Mouse (Mus musculus): ENCODE results near the gene Tbx18. TPM values are rescaled to one million over a fixed set of nuclear protein-coding genes. Genes with fewer than 3 reads are reported as not detected.
A peak's percentile ranks its signal among the peaks of the same experiment; 100 is the strongest.

Gene Tbx18
- polyA plus RNA-seq (2014; fragmentation: Nextera tagmentation; extraction: Ambion mirVana): 3.9 and 4.1 TPM in 2 replicates

- H3K36me3 ChIP-seq (replicated peaks; ENCODE audit: control insufficient read depth, insufficient read depth, low read depth, low read length): no peaks in the 10 kb centered on the region
- peaks cover 3% of the 10 kb centered on the region for H3K4me1 ChIP-seq (ENCODE audit: control insufficient read depth, insufficient read depth, low read length)
- H3K9me3 ChIP-seq (replicated peaks; ENCODE audit: control insufficient read depth, low read length): no peaks in the 10 kb centered on the region
- H3K27me3 ChIP-seq (ENCODE audit: control insufficient read depth, insufficient read depth, low read length): peaks cover 48% of the 10 kb centered on the region
- H3K4me2 ChIP-seq (ENCODE audit: low read depth, low read length): peak within 1 kb of the TSS; percentile 79
- peak within 1 kb of the TSS; percentile 64 for H3K9ac ChIP-seq (replicated peaks; ENCODE audit: low read length)
- WGBS: under 1% methylated on average over 27 of the region's 27 CpGs
- H3K4me3 ChIP-seq (ENCODE audit: low read depth, low read length): peak within 1 kb of the TSS; percentile 48
- peak; percentile 83 for ATAC-seq (replicated peaks; ENCODE audit: insufficient number of reproducible peaks, low FRiP score, low TSS enrichment, low read depth)
- peak; percentile 94 for DNase-seq (ENCODE audit: low spot score)
- H3K27ac ChIP-seq (replicated peaks; ENCODE audit: low read depth, low read length): no peak within 1 kb of the TSS
These were observed at the start of gene Tbx18 for GRCm38 (mm10) chr9:87730961-87731535. Tbx18 (minus strand) TSS chr9:87731260.

- no peak overlapping the region for H3K9ac ChIP-seq (replicated peaks; ENCODE audit: low read length)
- H3K4me3 ChIP-seq (ENCODE audit: low read depth, low read length): no peak overlapping the region
- no peaks in the 10 kb centered on the region for H3K36me3 ChIP-seq (replicated peaks; ENCODE audit: control insufficient read depth, insufficient read depth, low read depth, low read length)
- H3K4me2 ChIP-seq (ENCODE audit: low read depth, low read length): no peak overlapping the region
- H3K27me3 ChIP-seq (ENCODE audit: control insufficient read depth, insufficient read depth, low read length): no peaks in the 10 kb centered on the region
- ATAC-seq (replicated peaks; ENCODE audit: insufficient number of reproducible peaks, low FRiP score, low TSS enrichment, low read depth): no peak
- H3K27ac ChIP-seq (replicated peaks; ENCODE audit: low read depth, low read length): no peak overlapping the region
- 95% methylated on average over 2 of the region's 2 CpGs for WGBS
- DNase-seq (ENCODE audit: low spot score): no peak
- H3K4me1 ChIP-seq (ENCODE audit: control insufficient read depth, insufficient read depth, low read length): no peaks in the 10 kb centered on the region
- no peaks in the 10 kb centered on the region for H3K9me3 ChIP-seq (replicated peaks; ENCODE audit: control insufficient read depth, low read length)
These were observed 42.9 kb upstream of the Tbx18 start for GRCm38 (mm10) chr9:87773951-87774350.

GRCm38 (mm10) chr9:87755621-87756020 is 24.6 kb upstream of the Tbx18 start:
- ATAC-seq (replicated peaks; ENCODE audit: insufficient number of reproducible peaks, low FRiP score, low TSS enrichment, low read depth): no peak
- DNase-seq (ENCODE audit: low spot score): no peak
- no peak overlapping the region for H3K9ac ChIP-seq (replicated peaks; ENCODE audit: low read length)

DNA sequence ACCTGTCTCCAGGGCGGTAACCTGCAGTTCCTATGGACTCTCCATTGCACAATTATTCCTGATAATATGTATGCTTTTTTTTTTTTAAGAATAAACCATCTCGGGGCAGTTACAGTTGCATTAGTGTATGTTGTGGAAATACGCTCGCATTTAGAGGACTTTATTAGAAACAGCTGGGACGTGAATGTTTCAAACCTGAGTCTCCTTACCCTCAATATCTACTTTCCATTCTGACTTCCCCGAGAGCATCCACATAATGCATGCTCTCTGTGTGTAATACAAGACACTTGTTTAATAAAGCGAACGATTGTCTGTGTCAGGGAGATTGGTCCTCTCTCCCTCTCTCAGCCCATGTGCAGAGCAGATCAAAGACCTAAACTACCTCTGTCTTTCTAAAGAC is 10.5 kb upstream of the Tbx18 start:
- Histone ChIP-seq H3K4me1 (ENCODE audit: control insufficient read depth, insufficient read depth, low read length) (peaks cover 4% of the 10 kb centered on the region), H3K4me2 (ENCODE audit: low read depth, low read length) (no peak overlapping the region), H3K4me3 (ENCODE audit: low read depth, low read length) (no peak overlapping the region), H3K27ac (replicated peaks; ENCODE audit: low read depth, low read length) (no peak overlapping the region), H3K9ac (replicated peaks; ENCODE audit: low read length) (no peak overlapping the region), H3K27me3 (ENCODE audit: control insufficient read depth, insufficient read depth, low read length) (peaks cover 27% of the 10 kb centered on the region), H3K9me3 (replicated peaks; ENCODE audit: control insufficient read depth, low read length) (no peaks in the 10 kb centered on the region), H3K36me3 (replicated peaks; ENCODE audit: control insufficient read depth, insufficient read depth, low read depth, low read length) (no peaks in the 10 kb centered on the region)
- DNase-seq (ENCODE audit: low spot score): peak; percentile 66
- WGBS: 46% methylated on average over 8 of the region's 8 CpGs
- ATAC-seq (replicated peaks; ENCODE audit: insufficient number of reproducible peaks, low FRiP score, low TSS enrichment, low read depth): no peak

More at GRCm38 (mm10) chr9:87755621-87756020, 24.6 kb upstream of the Tbx18 start:
- Histone ChIP-seq H3K9me3 (replicated peaks; ENCODE audit: control insufficient read depth, low read length) (no peaks in the 10 kb centered on the region), H3K27ac (replicated peaks; ENCODE audit: low read depth, low read length) (no peak overlapping the region), H3K27me3 (ENCODE audit: control insufficient read depth, insufficient read depth, low read length) (no peaks in the 10 kb centered on the region), H3K4me2 (ENCODE audit: low read depth, low read length) (no peak overlapping the region), H3K36me3 (replicated peaks; ENCODE audit: control insufficient read depth, insufficient read depth, low read depth, low read length) (no peaks in the 10 kb centered on the region), H3K4me3 (ENCODE audit: low read depth, low read length) (no peak overlapping the region), H3K4me1 (ENCODE audit: control insufficient read depth, insufficient read depth, low read length) (no peaks in the 10 kb centered on the region)
- WGBS: 69% methylated on average over 4 of the region's 4 CpGs

- Histone ChIP-seq H3K36me3 (replicated peaks; ENCODE audit: control insufficient read depth, insufficient read depth, low read depth, low read length) (no peaks in the 10 kb centered on the region), H3K27me3 (ENCODE audit: control insufficient read depth, insufficient read depth, low read length) (peaks cover 34% of the 10 kb centered on the region)
- ATAC-seq (replicated peaks; ENCODE audit: insufficient number of reproducible peaks, low FRiP score, low TSS enrichment, low read depth): peak; percentile 70
These were observed 9.6 kb upstream of the Tbx18 start for GRCm38 (mm10) chr9:87740667-87741066.

GRCm38 (mm10) chr9:87740241-87740645 is 9.2 kb upstream of the Tbx18 start:
- H3K4me2 ChIP-seq (ENCODE audit: low read depth, low read length): peak overlapping the region; percentile 39
- 2% methylated on average over 20 of the region's 20 CpGs for WGBS
- peaks cover 4% of the 10 kb centered on the region for H3K4me1 ChIP-seq (ENCODE audit: control insufficient read depth, insufficient read depth, low read length)
- ATAC-seq (replicated peaks; ENCODE audit: insufficient number of reproducible peaks, low FRiP score, low TSS enrichment, low read depth): peak; percentile 58
- H3K9ac ChIP-seq (replicated peaks; ENCODE audit: low read length): no peak overlapping the region
- H3K36me3 ChIP-seq (replicated peaks; ENCODE audit: control insufficient read depth, insufficient read depth, low read depth, low read length): no peaks in the 10 kb centered on the region
- no peak overlapping the region; the same call in 1 of the 2 replicates for H3K4me3 ChIP-seq (ENCODE audit: low read depth, low read length)
- peaks cover 38% of the 10 kb centered on the region for H3K27me3 ChIP-seq (ENCODE audit: control insufficient read depth, insufficient read depth, low read length)
- DNase-seq (ENCODE audit: low spot score): peak; percentile 39
- H3K27ac ChIP-seq (replicated peaks; ENCODE audit: low read depth, low read length): no peak overlapping the region
- H3K9me3 ChIP-seq (replicated peaks; ENCODE audit: control insufficient read depth, low read length): no peaks in the 10 kb centered on the region

More at GRCm38 (mm10) chr9:87740667-87741066, 9.6 kb upstream of the Tbx18 start:
- H3K4me1 ChIP-seq (ENCODE audit: control insufficient read depth, insufficient read depth, low read length): peaks cover 4% of the 10 kb centered on the region
- peak overlapping the region; percentile 39; the same call in 1 of the 2 replicates for H3K4me2 ChIP-seq (ENCODE audit: low read depth, low read length)
- no peak overlapping the region for H3K9ac ChIP-seq (replicated peaks; ENCODE audit: low read length)
- no peak overlapping the region for H3K4me3 ChIP-seq (ENCODE audit: low read depth, low read length)
- no peak overlapping the region for H3K27ac ChIP-seq (replicated peaks; ENCODE audit: low read depth, low read length)
- no peaks in the 10 kb centered on the region for H3K9me3 ChIP-seq (replicated peaks; ENCODE audit: control insufficient read depth, low read length)
- WGBS: 1% methylated on average over 11 of the region's 11 CpGs
- peak; percentile 84 for DNase-seq (ENCODE audit: low spot score)

GRCm38 (mm10) chr9:87739543-87740161 is 8.6 kb upstream of the Tbx18 start:
- WGBS: under 1% methylated on average over 41 of the region's 41 CpGs
- no peaks in the 10 kb centered on the region for H3K9me3 ChIP-seq (replicated peaks; ENCODE audit: control insufficient read depth, low read length)
- DNase-seq (ENCODE audit: low spot score): peak; percentile 22
- peaks cover 4% of the 10 kb centered on the region for H3K4me1 ChIP-seq (ENCODE audit: control insufficient read depth, insufficient read depth, low read length)
- H3K4me2 ChIP-seq (ENCODE audit: low read depth, low read length): peak overlapping the region; percentile 39
- H3K4me3 ChIP-seq (ENCODE audit: low read depth, low read length): peak overlapping the region; percentile 19
- peak; percentile 35; the same call in 1 of the 2 replicates for ATAC-seq (replicated peaks; ENCODE audit: insufficient number of reproducible peaks, low FRiP score, low TSS enrichment, low read depth)
- H3K9ac ChIP-seq (replicated peaks; ENCODE audit: low read length): no peak overlapping the region
- H3K27ac ChIP-seq (replicated peaks; ENCODE audit: low read depth, low read length): no peak overlapping the region
- peaks cover 44% of the 10 kb centered on the region for H3K27me3 ChIP-seq (ENCODE audit: control insufficient read depth, insufficient read depth, low read length)
- no peaks in the 10 kb centered on the region for H3K36me3 ChIP-seq (replicated peaks; ENCODE audit: control insufficient read depth, insufficient read depth, low read depth, low read length)

All from embryonic facial prominence, embryonic 11.5 days (tissue).